ENCODE assay signal across 8 mouse cellular contexts in the genomic region with DNA sequence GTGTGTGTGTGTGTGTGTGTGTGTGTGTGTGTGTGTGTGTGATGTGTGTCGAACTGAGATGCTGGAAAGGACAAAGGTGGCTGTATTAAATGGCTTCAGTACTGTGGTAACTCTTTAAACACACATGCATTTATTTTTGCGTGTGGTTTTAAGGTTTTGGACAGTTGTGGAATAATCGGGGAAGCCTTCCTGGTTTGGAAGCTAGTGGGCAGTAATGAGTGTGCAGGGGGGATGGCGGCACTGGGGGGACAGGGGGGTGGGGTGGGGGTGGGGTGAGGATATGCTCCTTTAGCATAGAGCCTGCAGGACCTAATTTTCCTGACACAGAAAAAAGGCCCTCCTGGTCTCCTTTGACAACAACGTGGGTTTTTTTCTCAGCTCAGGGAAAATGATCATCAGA. TPM values are rescaled to one million over a fixed set of nuclear protein-coding genes. Genes with fewer than 3 reads are reported as not detected.
A peak's percentile ranks its signal among the peaks of the same experiment; 100 is the strongest.
DNase-seq lines count a peak whose midpoint lies in the region; ATAC-seq and TF ChIP-seq lines count a peak whose summit lies in the region.

No protein-coding gene starts in this region.

- no peaks in the 10 kb centered on the region for H3K9me3 ChIP-seq in heart, embryonic 13.5 days
- H3K9me3 ChIP-seq in heart, postnatal 0 days (replicated peaks; ENCODE audit: control insufficient read depth, low read length): no peaks in the 10 kb centered on the region
- no peaks in the 10 kb centered on the region for H3K9me3 ChIP-seq in midbrain, embryonic 10.5 days (replicated peaks)

- TF ChIP-seq EP300 in heart, postnatal 0 days (IDR thresholded peaks at IDR 0.05; ENCODE audit: low read depth): no peak

- H3K27ac ChIP-seq in heart, embryonic 13.5 days (replicated peaks): no peak overlapping the region
- no peak overlapping the region for H3K27ac ChIP-seq in heart, postnatal 0 days (ENCODE audit: low read depth)
- peak overlapping the region; percentile 52 for H3K27ac ChIP-seq in midbrain, embryonic 10.5 days (replicated peaks)
- no peak overlapping the region for H3K27ac ChIP-seq in thymus, adult 2 months (ENCODE audit: control insufficient read depth, insufficient read depth, low read length)

- H3K9ac ChIP-seq in heart, embryonic 13.5 days: peak overlapping the region; percentile 90
- H3K9ac ChIP-seq in heart, postnatal 0 days (replicated peaks; ENCODE audit: low read depth, low read length): no peak overlapping the region; the same call in 1 of the 2 replicates

- WGBS in heart, embryonic 13.5 days: 13% methylated on average over 5 of the region's 5 CpGs
- 16% methylated on average over 5 of the region's 5 CpGs for WGBS in heart, postnatal 0 days
- 7% methylated on average over 5 of the region's 5 CpGs for WGBS in midbrain, embryonic 10.5 days
- WGBS in thymus, adult 2 months: 32% methylated on average over 5 of the region's 5 CpGs

- H3K4me3 ChIP-seq in heart, embryonic 13.5 days: peak overlapping the region; percentile 85
- H3K4me3 ChIP-seq in heart, postnatal 0 days (ENCODE audit: low read depth, low read length): peak overlapping the region; percentile 88
- H3K4me3 ChIP-seq in midbrain, embryonic 10.5 days: peak overlapping the region; percentile 90
- H3K4me3 ChIP-seq in thymus, adult 2 months (ENCODE audit: control insufficient read depth, insufficient read depth, low read length): no peak overlapping the region

- TF ChIP-seq CTCF in heart, postnatal 0 days (IDR thresholded peaks at IDR 0.05; ENCODE audit: low read depth): peak; percentile 22; the same call in 1 of the 2 replicates
- TF ChIP-seq CTCF in thymus, adult 2 months (IDR thresholded peaks at IDR 0.05; ENCODE audit: borderline replicate concordance, control insufficient read depth, extremely low read depth, insufficient read depth, low read length, poor library complexity): no peak

- no peak for DNase-seq in heart, adult 18-20 months
- DNase-seq in NIH3T3 (ENCODE audit: low read depth): peak; percentile 52
- DNase-seq in heart, postnatal 0 days (ENCODE audit: low spot score): no peak
- DNase-seq in midbrain, embryonic 10.5 days (ENCODE audit: low spot score): no peak
- DNase-seq in thymus, adult 2 months: no peak
- no peak for DNase-seq in adrenal gland, postnatal 25 days

- H3K4me2 ChIP-seq in heart, embryonic 13.5 days: peak overlapping the region; percentile 97
- peak overlapping the region; percentile 97 for H3K4me2 ChIP-seq in heart, postnatal 0 days (ENCODE audit: low read depth, low read length)

- no peak for ATAC-seq in heart, embryonic 13.5 days (ENCODE audit: extremely low read depth, insufficient number of reproducible peaks, low FRiP score, low TSS enrichment)
- no peak for ATAC-seq in heart, postnatal 0 days (ENCODE audit: insufficient read depth, low read depth)
- ATAC-seq in megakaryocyte progenitor cell, adult 5-6 weeks (replicated peaks; ENCODE audit: poor library complexity): no peak

- H3K27me3 ChIP-seq in heart, embryonic 13.5 days (replicated peaks): peaks cover 28% of the 10 kb centered on the region
- no peaks in the 10 kb centered on the region; the same call in 1 of the 2 replicates for H3K27me3 ChIP-seq in heart, postnatal 0 days (ENCODE audit: control insufficient read depth, insufficient read depth, low read length)
- H3K27me3 ChIP-seq in midbrain, embryonic 10.5 days (ENCODE audit: low read depth, poor library complexity, severe bottlenecking): peaks cover 18% of the 10 kb centered on the region
- H3K27me3 ChIP-seq in thymus, adult 2 months (ENCODE audit: control insufficient read depth, insufficient read depth, low read length): no peaks in the 10 kb centered on the region; the same call in 1 of the 2 replicates

- no peak for TF ChIP-seq POLR2A in thymus, adult 2 months (IDR thresholded peaks at IDR 0.05; ENCODE audit: control insufficient read depth, extremely low read depth, insufficient read depth, low read length, poor library complexity)

- H3K4me1 ChIP-seq in heart, embryonic 13.5 days: peaks cover 50% of the 10 kb centered on the region
- peaks cover 19% of the 10 kb centered on the region for H3K4me1 ChIP-seq in heart, postnatal 0 days (ENCODE audit: control insufficient read depth, insufficient read depth)
- H3K4me1 ChIP-seq in midbrain, embryonic 10.5 days: peaks cover 65% of the 10 kb centered on the region
- H3K4me1 ChIP-seq in thymus, adult 2 months (replicated peaks; ENCODE audit: control insufficient read depth, insufficient read depth, low read length): peaks cover 11% of the 10 kb centered on the region

- no peaks in the 10 kb centered on the region for H3K36me3 ChIP-seq in heart, embryonic 13.5 days
- H3K36me3 ChIP-seq in heart, postnatal 0 days (replicated peaks; ENCODE audit: control insufficient read depth, insufficient read depth, low read length): no peaks in the 10 kb centered on the region
- no peaks in the 10 kb centered on the region for H3K36me3 ChIP-seq in midbrain, embryonic 10.5 days
- no peaks in the 10 kb centered on the region for H3K36me3 ChIP-seq in thymus, adult 2 months (ENCODE audit: control insufficient read depth, insufficient read depth, low read length)

RNA-seq across cellular contexts. Expression of a gene that starts 2.2 kb away (rescaled TPM):
- 2.1 and 2.2 TPM in 2 replicates for polyA plus RNA-seq in heart, embryonic 13.5 days (2015; fragmentation: Nextera tagmentation; extraction: Ambion mirVana)
- total RNA-seq in heart, adult 18-20 months (2021): 10 to 100 TPM; 51.2 to 66.8 TPM
- total RNA-seq in heart, postnatal 0 days (2014; rRNA removed; ENCODE audit: low replicate concordance): 36.1 and 47.5 TPM in 2 replicates
- 3.1 and 3.3 TPM in 2 replicates for polyA plus RNA-seq in heart, postnatal 0 days (2015; fragmentation: Nextera tagmentation; extraction: Ambion mirVana)
- polyA plus RNA-seq in midbrain, embryonic 10.5 days (2016; fragmentation: Nextera tagmentation; extraction: Ambion mirVana): 2.8 and 4.9 TPM in 2 replicates
- polyA plus RNA-seq in thymus, adult 2 months (2012; rRNA removed): 12.2 and 19.2 TPM in 2 replicates
- total RNA-seq in adrenal gland, postnatal 25 days (2021): 38.5 and 45.9 TPM in 2 replicates
- total RNA-seq in megakaryocyte progenitor cell, adult 5-6 weeks (2015): 1.2 and 2.1 TPM in 2 replicates
- 0.79 and 1.3 TPM in 2 replicates for total RNA-seq in megakaryocyte progenitor cell, adult 5-6 weeks (2017)

Comparison
In these comparisons a context has a peak if more than half of its experiments do, and no peak if none do; other contexts are left out.
1. RNA of a gene that starts 2.2 kb away (total RNA-seq): 51.2 to 66.8 TPM in heart, adult 18-20 months, 36.1 to 47.5 TPM in heart, postnatal 0 days and 38.5 to 45.9 TPM in adrenal gland, postnatal 25 days; 0.79 to 2.1 TPM in megakaryocyte progenitor cell, adult 5-6 weeks; every median in the first group is over 10 times any median in the second.